Mouse (Mus musculus) left cerebral cortex, adult 11 months (tissue): ENCODE data around the gene Ccdc12.

Experiments used
- DNase-seq: peaks from one replicate; pipeline ENCODE4 v3.0.0; 2022; ENCODE audit warnings: low spot score

Ccdc12 gene

GRCm38 (mm10) chr9:110645219-110645618 lies 11.1 kb upstream of the Ccdc12 start:
- DNase-seq: no peak

GRCm38 (mm10) chr9:110649775-110650174 lies 6.5 kb upstream of the Ccdc12 start:
- no peak for DNase-seq

GRCm38 (mm10) chr9:110651931-110652722 lies 4.2 kb upstream of the Ccdc12 start:
- DNase-seq: no peak

GRCm38 (mm10) chr9:110652963-110653654 lies 3.2 kb upstream of the Ccdc12 start:
- no peak for DNase-seq

GRCm38 (mm10) chr9:110653655-110654461 lies 2.4 kb upstream of the Ccdc12 start, which contains the start of gene Nbeal2:
Gene Nbeal2, minus strand, starts transcription at chr9:110654161.
- DNase-seq: peak; percentile 64

GRCm38 (mm10) chr9:110654726-110655650 lies 1.3 kb upstream of the Ccdc12 start:
- DNase-seq: no peak

GRCm38 (mm10) chr9:110655651-110656007 lies 674 bp upstream of the Ccdc12 start:
- no peak for DNase-seq

- no peak for DNase-seq
These were observed 1.3 kb downstream of the Ccdc12 start for GRCm38 (mm10) chr9:110657474-110658078.

- DNase-seq: no peak
These were observed 3.2 kb downstream of the Ccdc12 start for GRCm38 (mm10) chr9:110659521-110659920.

GRCm38 (mm10) chr9:110660208-110660607 lies 3.9 kb downstream of the Ccdc12 start:
- no peak for DNase-seq

GRCm38 (mm10) chr9:110660856-110661612 lies 4.7 kb downstream of the Ccdc12 start:
- DNase-seq: no peak

GRCm38 (mm10) chr9:110662844-110663243 lies 6.5 kb downstream of the Ccdc12 start:
- no peak for DNase-seq

- no peak for DNase-seq
These were observed 9.6 kb downstream of the Ccdc12 start for GRCm38 (mm10) chr9:110665912-110666311.

- no peak for DNase-seq
These were observed 10.1 kb downstream of the Ccdc12 start for GRCm38 (mm10) chr9:110666374-110666773.

GRCm38 (mm10) chr9:110667219-110667836 lies 11.0 kb downstream of the Ccdc12 start:
- no peak for DNase-seq

GRCm38 (mm10) chr9:110668601-110669293 lies 12.4 kb downstream of the Ccdc12 start:
- DNase-seq: no peak

- no peak for DNase-seq
These were observed 13.5 kb downstream of the Ccdc12 start for GRCm38 (mm10) chr9:110669785-110670184.

GRCm38 (mm10) chr9:110672462-110673106 lies 16.3 kb downstream of the Ccdc12 start:
- no peak for DNase-seq
